Mouse (Mus musculus) bone marrow macrophage, adult 2 months (primary cell): ENCODE measurements around the gene Hagh.

ENCODE experiments used
- CTCF ChIP-seq: IDR thresholded peaks from 2 replicates; pipeline ENCODE4 v1.5.1; 2012; ENCODE audit warnings: low read depth, mild to moderate bottlenecking, low read length, moderate library complexity
- POLR2A ChIP-seq: IDR thresholded peaks from 2 replicates; pipeline ENCODE4 v1.6.1; 2012; ENCODE audit warnings: mild to moderate bottlenecking, low read depth, low read length, borderline replicate concordance

- TF ChIP-seq CTCF, result no peak
- no peak for TF ChIP-seq POLR2A
These were observed 41.7 kb upstream of the Hagh start for GRCm38 (mm10) chr17:24798229-24798628.
